Mouse (Mus musculus) neutrophil, adult 5-6 weeks (primary cell): Measurements from ENCODE around the gene Slc35b1. TPM values are rescaled to one million over a fixed set of nuclear protein-coding genes. Genes with fewer than 3 reads are reported as not detected.
"Not testable (repeated sequence)": the region's sequence is repeated elsewhere in the genome, so short reads cannot be mapped to it uniquely, and the experiment has no call there.

Source experiments
- ATAC-seq: fragments of 151-379, 151-347 bp; 2 replicates; pipeline ENCODE4 v1.8.0; 2017; ENCODE audit warnings: mild to moderate bottlenecking, moderate TSS enrichment; ENCODE audit not compliant: insufficient number of reproducible peaks, poor library complexity, low FRiP score, severe bottlenecking; ENCODE audit errors: extremely low read depth
- total RNA-seq: library from RNA; stranded (forward); fragments of 200-1000 nt; gene quantifications from 2 replicates; pipeline ENCODE4 v1.2.3, GENCODE M21; 2017

Gene Slc35b1
- total RNA-seq, 1 experiment from 2014 or later = 29.1 TPM

DNA sequence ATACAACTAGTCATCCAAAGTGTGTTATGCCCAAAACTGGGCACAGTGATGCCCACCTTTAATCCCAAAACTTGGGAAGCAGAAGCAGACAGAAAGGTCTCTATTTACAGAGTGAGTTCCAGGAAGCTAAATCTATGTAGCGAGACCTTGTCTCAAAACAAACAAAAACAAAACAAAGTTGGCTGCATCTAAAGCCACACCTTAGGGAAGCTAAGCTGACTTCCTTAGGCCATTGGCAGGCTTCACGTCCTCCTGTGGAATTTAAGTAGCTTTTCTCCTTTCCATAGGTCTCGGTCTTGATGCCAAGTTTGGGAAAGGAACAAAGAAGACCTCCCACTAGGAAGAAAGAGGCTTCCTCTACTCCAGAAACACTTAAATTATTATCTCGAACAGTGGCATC lies 6.7 kb downstream of the Slc35b1 start:
- ATAC-seq = no peak

DNA sequence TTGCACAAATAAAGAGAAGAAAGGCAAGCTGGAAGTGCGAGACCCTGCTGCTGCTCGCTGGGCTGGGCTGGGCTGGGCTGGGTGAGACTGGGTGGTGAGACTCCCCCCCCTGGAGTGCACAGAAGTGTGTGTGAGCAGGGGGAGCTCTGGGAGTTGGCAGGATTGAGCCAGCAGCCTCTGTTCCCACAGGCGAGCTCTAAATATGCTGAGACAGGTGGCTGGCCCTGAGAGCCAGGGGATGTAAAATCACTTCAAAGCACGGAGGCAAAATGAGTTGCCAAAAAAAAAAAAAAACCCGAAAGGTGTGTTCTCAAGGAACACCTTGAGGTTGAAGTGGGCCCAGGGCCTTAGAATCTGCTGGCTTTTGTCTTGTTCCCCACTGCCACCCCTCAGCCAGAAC lies 7.3 kb downstream of the Slc35b1 start:
- ATAC-seq = no peak

DNA sequence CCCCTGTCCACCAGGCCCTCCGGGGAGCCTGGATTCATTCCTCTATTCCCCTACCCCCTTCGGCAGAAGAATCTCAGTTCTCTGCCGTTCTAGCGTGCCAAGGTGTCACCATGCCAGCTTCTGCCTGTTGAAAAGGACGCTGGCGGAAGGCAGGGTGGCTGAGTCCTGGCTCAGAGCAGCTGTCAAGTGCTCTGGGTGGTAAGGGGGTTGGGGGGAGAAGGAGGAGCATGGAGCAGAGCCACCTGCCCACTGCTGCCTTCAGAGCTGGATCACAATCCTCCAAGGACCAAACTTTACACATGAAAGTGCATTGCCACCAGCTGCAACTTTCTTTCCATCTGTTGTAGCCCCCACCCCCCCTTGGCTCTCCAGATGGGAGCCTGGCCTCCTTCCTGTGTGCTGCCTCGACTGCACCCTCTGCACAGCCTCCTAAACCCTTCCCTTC lies 7.8 kb downstream of the Slc35b1 start:
- no peak for ATAC-seq

DNA sequence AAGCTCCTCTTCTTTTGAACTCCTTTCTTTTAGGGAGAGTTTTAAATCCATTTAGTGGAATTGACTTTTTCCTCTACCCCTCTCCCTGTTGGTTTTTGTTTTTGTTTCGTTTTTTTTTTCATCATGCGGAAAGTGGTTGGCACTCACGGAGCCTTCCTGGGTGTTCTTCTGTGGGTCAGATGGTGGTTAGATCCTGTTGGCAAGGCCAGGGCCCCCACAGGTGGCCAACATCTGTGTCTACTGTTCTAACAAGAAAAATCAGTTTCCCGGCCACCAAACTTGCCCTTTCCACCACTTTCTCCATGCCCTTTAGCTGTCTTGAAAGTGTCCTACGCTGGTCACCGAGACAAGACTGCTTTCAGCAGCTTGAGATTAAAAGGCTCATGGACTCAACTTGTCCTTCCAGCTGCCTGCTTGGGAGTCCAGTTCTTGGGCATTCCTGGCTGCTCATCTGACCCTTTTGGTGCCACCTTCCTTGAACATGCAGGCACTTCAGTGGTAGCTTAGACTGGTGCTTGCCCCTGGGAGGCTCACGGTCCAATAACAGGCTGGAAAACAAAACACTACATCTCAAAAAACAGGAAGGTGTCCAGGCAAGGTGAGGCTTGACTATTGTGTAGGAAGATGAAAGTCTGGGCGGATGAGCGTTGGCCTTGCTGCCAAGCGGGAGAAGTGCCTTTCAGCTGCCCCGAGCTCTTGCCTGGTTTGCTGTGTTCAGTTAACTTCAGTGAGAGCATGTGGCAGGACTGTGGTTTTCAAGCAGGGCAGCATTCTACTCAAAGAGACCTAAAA lies 8.4 kb downstream of the Slc35b1 start:
- ATAC-seq = no peak

DNA sequence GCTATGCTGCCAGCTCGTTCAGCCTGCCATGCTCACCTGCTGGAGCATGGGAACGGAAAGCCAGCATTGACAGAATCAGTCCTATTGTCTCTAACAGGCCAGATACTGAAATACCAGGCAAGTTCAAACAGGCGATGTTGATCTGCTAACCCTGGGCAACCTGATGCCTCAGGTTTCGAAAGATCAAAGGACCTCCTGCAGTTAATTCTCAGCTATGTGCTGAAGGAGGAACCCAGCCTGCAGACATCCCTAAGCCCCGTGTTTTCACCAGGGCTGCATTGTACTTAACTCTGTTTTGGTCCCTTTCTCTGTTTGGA lies 9.0 kb downstream of the Slc35b1 start:
- no peak for ATAC-seq

DNA sequence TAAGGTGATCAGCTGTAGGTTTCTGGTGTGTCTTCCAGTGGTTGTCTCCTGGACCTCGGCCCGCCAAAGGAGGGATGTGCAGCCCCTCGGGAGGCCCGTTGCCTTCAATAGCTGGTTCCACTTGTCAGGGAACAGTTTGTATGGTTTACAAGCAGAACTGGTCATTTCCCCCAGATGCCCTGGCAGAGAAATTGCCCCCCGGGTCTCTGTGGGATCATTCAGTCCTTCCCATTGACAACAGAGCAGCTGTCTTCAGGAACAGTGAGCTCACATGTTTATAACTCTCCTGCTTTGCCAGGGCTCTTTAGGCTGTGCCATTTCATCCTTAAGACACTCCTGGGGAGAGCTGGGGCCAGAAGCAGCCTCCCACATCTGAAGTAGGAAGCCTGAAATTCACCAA lies 9.6 kb downstream of the Slc35b1 start:
- ATAC-seq = no peak

DNA sequence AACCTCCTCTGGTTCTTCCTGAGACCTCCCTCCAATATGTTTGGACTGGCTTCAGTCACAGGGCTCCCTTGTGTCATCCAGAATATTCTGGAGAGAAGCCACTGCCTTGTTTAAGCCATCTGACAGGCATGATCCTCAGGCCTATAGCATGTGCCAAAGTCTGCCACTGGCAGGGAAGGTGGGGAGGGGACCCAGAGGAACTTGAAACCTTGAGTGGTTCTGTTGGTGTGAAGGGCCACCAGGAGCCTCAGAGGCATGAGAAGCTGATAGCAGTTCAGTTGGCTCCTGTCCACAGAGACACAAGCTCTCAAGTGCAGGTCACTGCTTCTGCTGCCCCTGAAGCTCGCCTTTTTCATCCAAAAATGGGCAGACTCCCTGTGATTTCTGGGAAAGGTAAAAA lies 12.1 kb downstream of the Slc35b1 start:
- ATAC-seq = no peak

DNA sequence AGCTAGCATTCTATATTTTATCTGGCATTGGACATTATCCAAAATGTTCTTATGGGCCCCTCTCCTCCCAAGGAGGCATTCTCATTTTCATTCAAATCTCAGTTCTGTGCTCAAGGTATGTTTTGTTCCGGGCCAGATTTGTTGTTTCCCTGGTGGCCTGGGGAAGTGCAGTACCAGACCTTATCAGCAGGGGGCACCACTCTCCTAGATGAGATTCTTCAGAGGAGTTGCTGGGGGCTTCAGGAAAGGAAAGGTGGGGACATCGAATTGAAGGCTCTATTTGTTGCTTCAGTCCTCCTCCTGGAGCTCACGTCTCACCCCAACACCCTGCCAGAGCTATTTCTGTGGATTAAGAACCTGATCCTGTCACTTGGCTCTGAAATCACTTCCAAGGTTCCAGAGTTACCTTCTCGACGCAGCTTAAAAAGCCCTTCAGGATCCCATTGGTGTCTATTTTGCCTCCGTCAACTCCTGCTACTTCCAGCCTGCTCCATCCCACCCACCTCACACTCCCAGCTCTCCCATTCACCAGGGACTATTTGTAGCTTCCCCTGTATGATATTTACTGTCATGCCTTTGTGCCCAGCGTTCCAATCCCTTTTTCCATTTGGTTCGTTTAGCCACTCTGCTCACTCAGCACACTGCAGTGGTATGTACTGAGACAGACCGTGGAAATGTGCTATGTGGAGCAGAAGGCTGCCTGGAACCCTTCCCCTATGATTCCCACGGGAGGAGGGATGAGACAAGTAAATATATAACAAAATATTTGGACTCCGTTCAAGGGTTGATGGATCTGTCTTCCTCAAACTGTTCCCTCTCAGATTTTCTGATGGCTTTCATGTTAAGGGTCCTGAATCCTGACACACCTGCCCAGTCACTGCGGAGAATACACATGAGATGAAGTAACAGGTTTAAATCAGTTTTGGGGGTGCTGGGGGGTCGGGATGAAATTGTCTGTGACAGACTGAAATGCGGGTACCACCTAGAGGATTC lies 13.6 kb downstream of the Slc35b1 start:
- ATAC-seq = peak; percentile 62

DNA sequence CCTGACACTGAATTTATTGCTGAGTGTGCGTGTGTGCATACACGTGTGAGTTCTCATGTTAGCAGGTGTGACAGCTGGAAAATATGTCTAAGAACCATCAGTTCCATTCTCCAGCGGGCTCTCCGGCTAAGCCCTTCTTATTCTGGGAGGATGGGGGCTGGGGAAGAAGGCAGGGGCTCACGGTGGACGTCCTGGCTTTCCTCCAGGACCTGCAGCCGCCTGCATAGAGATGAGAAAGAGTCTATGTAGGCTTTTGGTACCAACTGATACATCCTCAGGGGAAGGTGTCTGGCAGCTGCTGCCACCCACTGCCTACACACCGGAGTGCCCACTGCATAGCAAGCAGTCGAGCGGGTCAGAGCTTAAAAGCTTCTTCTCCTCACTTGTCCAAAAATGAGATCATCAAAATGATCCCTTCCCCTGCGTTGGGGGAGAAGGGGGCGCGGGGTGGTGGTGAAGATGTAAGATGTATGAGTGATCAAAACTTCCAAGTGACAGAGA lies 15.1 kb downstream of the Slc35b1 start:
- no peak for ATAC-seq

DNA sequence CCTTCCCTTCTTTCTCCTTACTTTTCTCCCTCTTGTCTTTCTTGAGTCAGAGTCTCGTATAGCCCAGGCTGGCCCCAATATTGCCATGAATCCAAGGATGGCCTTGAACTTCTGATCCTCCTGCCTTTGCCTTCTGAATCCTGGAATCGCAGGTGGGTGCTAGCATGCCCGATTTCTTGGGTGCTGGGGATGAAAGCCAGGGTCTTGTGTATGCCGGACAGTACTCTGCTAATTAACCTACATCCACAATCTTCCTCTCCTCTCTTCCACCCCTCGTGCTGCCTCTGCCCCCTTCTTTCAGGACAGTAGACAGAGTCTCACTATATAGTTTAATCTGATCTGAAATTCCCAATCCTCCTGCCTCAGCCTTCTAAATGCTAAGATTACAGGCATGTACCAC lies 17.1 kb downstream of the Slc35b1 start:
- no peak for ATAC-seq

DNA sequence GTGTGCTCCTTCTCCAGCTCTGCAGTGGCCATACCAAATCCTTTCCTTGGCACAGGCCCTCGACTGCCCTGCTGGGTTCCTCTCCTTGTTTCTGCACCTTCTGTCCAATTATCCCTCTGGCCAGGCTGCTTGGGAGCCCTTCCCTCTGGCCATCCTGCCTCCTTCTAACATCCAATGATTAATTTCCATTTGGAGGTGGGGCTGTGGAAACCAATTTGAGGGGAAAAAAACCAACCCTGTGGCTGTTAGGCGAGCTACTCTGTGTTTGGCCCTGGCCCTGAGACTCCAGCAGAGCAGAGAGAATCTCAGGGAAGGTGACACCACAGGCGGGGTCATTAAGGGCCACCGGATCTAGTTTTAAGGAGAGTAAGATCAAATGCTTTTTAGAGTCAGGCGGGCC lies 17.7 kb downstream of the Slc35b1 start:
- ATAC-seq = no peak

DNA sequence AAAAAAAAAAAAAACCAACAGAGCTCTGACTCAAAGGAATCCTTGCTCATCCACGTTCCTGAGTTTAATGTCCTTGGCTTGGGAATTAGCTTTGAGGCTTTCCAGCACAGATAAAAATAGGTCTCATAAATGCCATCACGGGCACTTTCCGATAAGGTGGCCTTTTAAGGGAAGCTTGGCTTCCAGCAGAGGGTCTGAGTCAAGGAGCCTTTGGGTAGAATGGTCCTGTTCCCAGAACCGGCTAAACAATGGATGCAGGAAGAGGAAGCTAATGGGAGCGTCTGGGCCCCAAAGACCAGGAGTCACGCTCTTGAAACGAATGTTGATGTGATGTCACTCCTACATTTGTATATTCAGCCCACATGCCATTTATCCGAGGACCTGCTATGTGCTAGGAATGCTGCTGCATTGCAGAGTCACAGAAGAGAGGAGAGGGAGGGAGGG lies 18.2 kb downstream of the Slc35b1 start:
- ATAC-seq = no peak

DNA sequence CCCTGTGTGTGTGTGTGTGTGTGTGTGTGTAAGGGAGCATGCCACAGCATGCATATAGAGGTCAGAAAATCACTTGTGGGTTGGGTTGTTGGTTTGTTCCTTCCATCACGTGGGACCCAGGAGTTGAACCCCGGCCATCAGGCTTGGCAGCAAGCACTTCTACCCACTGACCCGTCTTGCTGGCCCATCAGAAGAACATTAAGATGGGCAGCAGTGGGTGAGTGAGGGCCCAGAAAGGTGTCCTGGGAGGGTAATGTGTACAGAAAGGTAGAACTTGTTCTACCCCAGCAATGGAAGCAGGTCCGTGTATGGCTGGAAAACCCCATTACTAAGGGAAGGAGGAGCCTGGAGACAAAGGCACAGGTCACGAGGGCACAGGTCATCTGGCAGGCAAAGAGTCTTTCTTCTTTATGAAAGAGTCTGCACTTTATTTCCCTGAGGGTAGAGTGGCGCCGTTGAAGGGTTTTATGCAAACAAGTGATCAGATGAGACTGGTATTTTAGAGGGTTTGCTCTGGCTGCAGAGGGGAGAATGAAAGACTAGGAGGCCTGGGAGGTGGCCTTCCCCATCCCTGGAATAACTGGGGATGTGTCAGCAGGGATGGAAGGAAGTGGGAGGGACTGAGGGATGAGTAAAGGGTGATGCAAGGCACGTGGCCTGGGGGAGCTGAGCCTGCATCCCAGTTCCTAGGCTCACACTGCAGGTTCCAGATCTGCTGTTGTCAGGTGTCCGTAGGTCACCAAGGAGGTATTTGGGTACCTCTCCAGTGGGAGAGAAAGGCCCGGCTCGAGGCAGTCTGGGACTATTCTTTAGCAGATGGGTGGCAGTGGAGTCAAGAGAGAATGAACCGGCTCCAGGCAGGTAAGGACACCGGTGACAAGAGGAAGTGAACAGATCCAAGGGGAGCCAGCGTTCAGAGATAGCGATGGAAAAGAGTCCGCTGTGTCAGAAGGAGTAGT lies 19.2 kb downstream of the Slc35b1 start:
- no peak for ATAC-seq

DNA sequence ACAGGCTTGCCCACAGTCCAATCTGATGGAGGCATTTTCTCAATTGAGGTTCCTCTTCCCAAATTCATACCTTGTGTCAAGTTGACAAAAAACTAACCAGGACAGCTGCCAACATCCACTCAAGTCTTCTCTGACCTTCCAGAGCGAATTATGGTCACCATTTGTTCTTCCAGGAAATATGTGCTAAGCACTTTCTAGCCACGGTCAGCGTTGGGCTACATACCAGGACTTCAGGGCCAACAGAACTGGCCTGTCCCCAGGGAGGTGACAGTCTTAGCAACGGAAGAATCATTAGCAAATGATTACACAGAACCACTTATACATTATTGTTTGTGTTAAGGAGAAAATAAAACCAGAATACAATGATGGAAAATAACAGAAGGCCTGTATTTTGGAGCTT lies 21.3 kb downstream of the Slc35b1 start:
- ATAC-seq = no peak

DNA sequence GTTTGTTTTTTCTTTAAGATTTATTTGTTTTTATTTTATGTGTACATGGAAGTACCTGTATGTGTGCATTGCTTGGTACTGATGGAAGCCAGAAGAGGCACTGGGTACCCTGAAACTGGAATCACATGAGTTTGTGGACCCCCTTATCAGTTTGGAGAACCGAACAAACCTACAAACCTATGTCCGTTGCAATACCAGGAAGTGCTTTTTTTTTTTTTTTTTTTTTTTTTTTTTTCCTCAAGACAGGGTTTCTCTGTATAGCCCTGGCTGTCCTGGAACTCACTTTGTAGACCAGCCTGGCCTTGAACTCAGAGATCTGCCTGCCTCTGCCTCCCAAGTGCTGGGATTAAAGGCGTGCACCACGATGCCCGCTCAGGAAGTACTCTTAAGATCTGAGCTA lies 21.9 kb downstream of the Slc35b1 start:
- not testable (repeated sequence) for ATAC-seq

DNA sequence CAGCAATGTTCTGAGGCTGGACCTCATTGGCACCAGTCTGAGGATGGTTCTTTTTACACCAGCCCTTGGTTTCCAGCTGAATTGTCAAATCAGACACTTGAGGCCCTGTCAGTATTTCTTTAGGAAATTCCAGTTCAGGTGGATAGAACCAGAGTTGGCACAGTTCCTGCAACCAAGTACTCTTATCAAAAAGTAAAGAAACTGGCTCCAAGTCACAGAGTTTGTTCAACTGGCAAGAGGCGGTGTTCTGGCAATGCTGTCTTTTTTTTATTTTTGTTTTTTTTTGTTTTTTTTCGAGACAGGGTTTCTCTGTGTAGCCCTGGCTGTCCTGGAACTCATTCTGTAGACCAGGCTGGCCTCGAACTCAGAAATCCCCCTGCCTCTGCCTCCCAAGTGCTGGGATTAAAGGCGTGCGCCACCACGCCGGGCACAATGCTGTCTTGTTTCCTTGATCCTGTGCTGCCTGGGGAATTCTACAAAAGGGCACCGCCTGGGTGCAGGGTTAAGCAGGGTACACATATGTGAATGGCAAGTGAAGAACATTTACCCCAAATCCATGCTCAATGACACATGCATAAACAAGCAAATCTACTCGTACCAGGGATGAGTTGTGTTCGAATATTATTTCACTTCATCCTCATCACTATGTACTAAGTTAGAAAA lies 25.1 kb downstream of the Slc35b1 start:
- no peak for ATAC-seq

DNA sequence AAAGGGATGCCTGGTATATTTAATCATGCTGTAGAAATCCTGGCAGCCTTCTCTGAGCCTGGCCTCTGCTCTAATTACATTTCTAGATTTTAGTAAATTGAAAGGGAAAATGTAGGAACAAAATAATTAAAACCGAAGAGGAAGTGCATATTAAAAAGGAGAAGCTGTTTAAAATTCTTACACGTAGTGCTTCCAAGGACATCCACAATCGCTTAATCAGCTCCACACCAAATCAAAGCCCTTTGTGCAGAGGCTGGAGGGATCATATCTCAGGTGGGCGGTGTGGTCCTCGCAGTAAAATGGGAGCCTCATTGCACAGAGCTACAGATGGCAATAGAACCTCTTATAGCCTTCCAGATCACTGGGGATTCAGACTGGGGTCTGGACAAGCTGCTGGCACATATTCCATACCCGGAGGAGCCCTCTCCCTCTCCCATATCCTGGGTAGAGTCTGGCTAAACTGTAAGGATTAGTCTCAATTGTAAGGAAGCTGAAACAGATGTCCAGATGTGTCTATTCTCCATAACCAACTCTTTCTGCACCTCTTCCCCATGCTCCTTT lies 27.0 kb downstream of the Slc35b1 start:
- ATAC-seq = no peak

DNA sequence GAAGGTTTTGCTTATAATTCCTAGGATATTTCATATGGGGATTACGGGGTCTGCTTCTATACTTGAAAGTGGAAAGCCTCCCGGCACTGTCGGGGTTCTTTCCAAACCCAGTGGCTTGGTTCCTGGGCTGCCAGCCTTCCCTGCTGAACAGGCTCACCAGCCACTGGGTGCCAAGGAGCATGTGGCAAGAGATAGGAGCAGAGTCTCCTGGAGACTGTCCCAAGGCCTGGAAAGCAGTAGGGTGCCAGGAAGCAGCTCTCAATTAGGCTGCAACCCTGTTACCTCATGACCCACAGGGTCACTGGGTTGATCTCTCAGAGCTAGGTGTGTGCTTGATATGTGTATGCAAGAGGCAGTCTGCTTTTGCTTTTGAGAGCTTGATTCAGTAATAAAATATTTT lies 28.1 kb downstream of the Slc35b1 start:
- no peak for ATAC-seq
